Mouse (Mus musculus): ENCODE results near the gene Fam160a1. TPM values are rescaled to one million over a fixed set of nuclear protein-coding genes. Genes with fewer than 3 reads are reported as not detected.

Fam160a1 gene
- total RNA-seq, 1 experiment from 2014 or later: not detected

- ATAC-seq (replicated peaks in 1 of 2; ENCODE audit: insufficient read depth in 1 of 2, low FRiP score in 2 of 2, low TSS enrichment in 1 of 2, low read depth in 1 of 2, poor library complexity in 2 of 2, severe bottlenecking in 2 of 2): no peak
Measured at GRCm38 (mm10) chr3:85667683-85668082, 149.4 kb downstream of the Fam160a1 start.

- ATAC-seq (replicated peaks in 1 of 2; ENCODE audit: insufficient read depth in 1 of 2, low FRiP score in 2 of 2, low TSS enrichment in 1 of 2, low read depth in 1 of 2, poor library complexity in 2 of 2, severe bottlenecking in 2 of 2): no peak
Measured at GRCm38 (mm10) chr3:85666736-85667135, 150.4 kb downstream of the Fam160a1 start.

- ATAC-seq (replicated peaks in 1 of 2; ENCODE audit: insufficient read depth in 1 of 2, low FRiP score in 2 of 2, low TSS enrichment in 1 of 2, low read depth in 1 of 2, poor library complexity in 2 of 2, severe bottlenecking in 2 of 2): no peak
Measured at GRCm38 (mm10) chr3:85666166-85666565, 150.9 kb downstream of the Fam160a1 start.

- no peak for ATAC-seq (replicated peaks in 1 of 2; ENCODE audit: insufficient read depth in 1 of 2, low FRiP score in 2 of 2, low TSS enrichment in 1 of 2, low read depth in 1 of 2, poor library complexity in 2 of 2, severe bottlenecking in 2 of 2)
Measured at GRCm38 (mm10) chr3:85664591-85665171, 152.4 kb downstream of the Fam160a1 start.

- no peak for ATAC-seq (replicated peaks in 1 of 2; ENCODE audit: insufficient read depth in 1 of 2, low FRiP score in 2 of 2, low TSS enrichment in 1 of 2, low read depth in 1 of 2, poor library complexity in 2 of 2, severe bottlenecking in 2 of 2)
Measured at GRCm38 (mm10) chr3:85663826-85664225, 153.3 kb downstream of the Fam160a1 start.

GRCm38 (mm10) chr3:85661926-85662813, 154.9 kb downstream of the Fam160a1 start:
- no peak for ATAC-seq (replicated peaks in 1 of 2; ENCODE audit: insufficient read depth in 1 of 2, low FRiP score in 2 of 2, low TSS enrichment in 1 of 2, low read depth in 1 of 2, poor library complexity in 2 of 2, severe bottlenecking in 2 of 2)

- ATAC-seq (replicated peaks in 1 of 2; ENCODE audit: insufficient read depth in 1 of 2, low FRiP score in 2 of 2, low TSS enrichment in 1 of 2, low read depth in 1 of 2, poor library complexity in 2 of 2, severe bottlenecking in 2 of 2): no peak
Measured at GRCm38 (mm10) chr3:85659681-85660080, 157.4 kb downstream of the Fam160a1 start.

GRCm38 (mm10) chr3:85655538-85655937, 161.6 kb downstream of the Fam160a1 start:
- ATAC-seq (replicated peaks in 1 of 2; ENCODE audit: insufficient read depth in 1 of 2, low FRiP score in 2 of 2, low TSS enrichment in 1 of 2, low read depth in 1 of 2, poor library complexity in 2 of 2, severe bottlenecking in 2 of 2): no peak

- ATAC-seq (replicated peaks in 1 of 2; ENCODE audit: insufficient read depth in 1 of 2, low FRiP score in 2 of 2, low TSS enrichment in 1 of 2, low read depth in 1 of 2, poor library complexity in 2 of 2, severe bottlenecking in 2 of 2): no peak
Measured at GRCm38 (mm10) chr3:85652727-85653665, 164.1 kb downstream of the Fam160a1 start.

- ATAC-seq (replicated peaks in 1 of 2; ENCODE audit: insufficient read depth in 1 of 2, low FRiP score in 2 of 2, low TSS enrichment in 1 of 2, low read depth in 1 of 2, poor library complexity in 2 of 2, severe bottlenecking in 2 of 2): no peak
Measured at GRCm38 (mm10) chr3:85649176-85649575, 167.9 kb downstream of the Fam160a1 start.

- ATAC-seq (replicated peaks in 1 of 2; ENCODE audit: insufficient read depth in 1 of 2, low FRiP score in 2 of 2, low TSS enrichment in 1 of 2, low read depth in 1 of 2, poor library complexity in 2 of 2, severe bottlenecking in 2 of 2): no peak
Measured at GRCm38 (mm10) chr3:85645517-85646004, 171.5 kb downstream of the Fam160a1 start.

GRCm38 (mm10) chr3:85644814-85645213, 172.3 kb downstream of the Fam160a1 start:
- no peak for ATAC-seq (replicated peaks in 1 of 2; ENCODE audit: insufficient read depth in 1 of 2, low FRiP score in 2 of 2, low TSS enrichment in 1 of 2, low read depth in 1 of 2, poor library complexity in 2 of 2, severe bottlenecking in 2 of 2)

- no peak for ATAC-seq (replicated peaks in 1 of 2; ENCODE audit: insufficient read depth in 1 of 2, low FRiP score in 2 of 2, low TSS enrichment in 1 of 2, low read depth in 1 of 2, poor library complexity in 2 of 2, severe bottlenecking in 2 of 2)
Measured at GRCm38 (mm10) chr3:85641751-85642150, 175.3 kb downstream of the Fam160a1 start.

GRCm38 (mm10) chr3:85636716-85637447, 180.2 kb downstream of the Fam160a1 start:
- ATAC-seq (replicated peaks in 1 of 2; ENCODE audit: insufficient read depth in 1 of 2, low FRiP score in 2 of 2, low TSS enrichment in 1 of 2, low read depth in 1 of 2, poor library complexity in 2 of 2, severe bottlenecking in 2 of 2): no peak

- no peak for ATAC-seq (replicated peaks in 1 of 2; ENCODE audit: insufficient read depth in 1 of 2, low FRiP score in 2 of 2, low TSS enrichment in 1 of 2, low read depth in 1 of 2, poor library complexity in 2 of 2, severe bottlenecking in 2 of 2)
Measured at GRCm38 (mm10) chr3:85635591-85635990, 181.5 kb downstream of the Fam160a1 start.

GRCm38 (mm10) chr3:85635126-85635419, 182.0 kb downstream of the Fam160a1 start:
- ATAC-seq (replicated peaks in 1 of 2; ENCODE audit: insufficient read depth in 1 of 2, low FRiP score in 2 of 2, low TSS enrichment in 1 of 2, low read depth in 1 of 2, poor library complexity in 2 of 2, severe bottlenecking in 2 of 2): no peak
